Mouse (Mus musculus): Measurements from ENCODE around the gene Polr3h. TPM values are rescaled to one million over a fixed set of nuclear protein-coding genes. Genes with fewer than 3 reads are reported as not detected.

The Polr3h gene
- total RNA-seq, 4 experiments from 2014 or later = 7.2 to 10.2 (median 8.2) TPM

- DNase-seq (ENCODE audit: low spot score in 2 of 2) = peak; percentile 99
Measured at GRCm38 (mm10) chr15:81872262-81873136, 53.5 kb downstream of the Polr3h start, which contains the start of gene Aco2. Gene Aco2, plus strand, starts transcription at chr15:81872309.

DNA sequence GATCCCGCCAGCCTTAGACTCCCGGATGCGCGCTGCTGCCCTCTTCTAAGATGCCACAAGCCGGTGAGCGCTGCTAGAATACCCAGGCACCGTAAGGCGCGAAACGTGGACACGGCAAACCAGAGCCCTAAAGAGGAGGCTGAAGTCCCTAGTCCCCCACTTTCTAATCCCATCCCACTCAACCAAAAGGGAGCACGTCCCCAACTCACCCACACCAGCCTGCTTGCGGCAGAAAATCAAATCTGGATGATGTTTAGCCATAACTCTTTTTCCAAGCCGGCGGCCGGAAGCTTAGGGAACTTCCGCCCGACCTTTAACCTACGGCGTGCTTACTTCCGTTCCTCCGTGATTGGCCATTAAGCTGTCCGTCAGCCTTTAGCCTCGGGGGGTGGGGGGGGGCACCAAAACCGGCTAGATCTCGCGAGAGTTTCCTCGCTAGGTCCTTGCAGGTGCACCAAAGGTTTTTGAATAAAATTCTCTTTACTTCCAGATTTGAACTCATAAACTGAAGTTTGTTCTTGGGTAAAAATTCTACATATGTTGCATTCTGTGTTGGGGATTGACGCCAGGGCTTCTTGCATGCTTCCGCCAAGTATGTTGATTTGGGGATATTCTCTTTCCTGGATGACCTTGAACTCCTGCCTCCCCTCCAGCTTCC lies 54.3 kb downstream of the Polr3h start, which contains the start of gene Phf5a:
TSS of gene Phf5a (minus strand) at position 308 of the 658 bp plus-strand sequence.
- DNase-seq (ENCODE audit: low spot score in 2 of 2) = peak; percentile 72 to 76

- no peak for DNase-seq (ENCODE audit: low spot score in 2 of 2)
Measured at GRCm38 (mm10) chr15:81869985-81870384, 56.1 kb downstream of the Polr3h start.

DNA sequence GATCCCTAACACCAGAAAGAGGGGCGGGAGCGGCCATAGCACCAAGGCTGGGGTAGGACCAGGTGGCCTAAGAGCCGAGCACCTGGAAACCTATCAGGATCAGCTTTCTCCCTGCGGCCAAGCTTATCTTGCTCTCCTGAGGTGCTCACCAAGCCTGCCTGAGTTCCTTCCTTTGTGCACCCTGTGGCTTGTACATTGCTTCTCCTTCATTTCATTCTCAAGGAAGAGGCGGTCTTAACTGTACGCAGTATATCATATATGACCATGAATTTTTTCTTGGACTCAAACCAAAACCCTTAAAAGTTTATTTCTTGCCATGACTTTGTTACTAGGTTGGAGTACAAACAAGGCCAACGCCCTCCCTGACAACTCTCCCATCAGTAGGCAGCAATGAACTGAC lies 61.8 kb downstream of the Polr3h start:
- DNase-seq (ENCODE audit: low spot score in 2 of 2) = no peak

- DNase-seq (ENCODE audit: low spot score in 2 of 2) = peak in 1 of 2 experiments; percentile 29
Measured at GRCm38 (mm10) chr15:81860471-81861135, 65.4 kb downstream of the Polr3h start.

GRCm38 (mm10) chr15:81859330-81860255 lies 66.4 kb downstream of the Polr3h start:
- peak; percentile 77 to 80 for DNase-seq (ENCODE audit: low spot score in 2 of 2)

DNA sequence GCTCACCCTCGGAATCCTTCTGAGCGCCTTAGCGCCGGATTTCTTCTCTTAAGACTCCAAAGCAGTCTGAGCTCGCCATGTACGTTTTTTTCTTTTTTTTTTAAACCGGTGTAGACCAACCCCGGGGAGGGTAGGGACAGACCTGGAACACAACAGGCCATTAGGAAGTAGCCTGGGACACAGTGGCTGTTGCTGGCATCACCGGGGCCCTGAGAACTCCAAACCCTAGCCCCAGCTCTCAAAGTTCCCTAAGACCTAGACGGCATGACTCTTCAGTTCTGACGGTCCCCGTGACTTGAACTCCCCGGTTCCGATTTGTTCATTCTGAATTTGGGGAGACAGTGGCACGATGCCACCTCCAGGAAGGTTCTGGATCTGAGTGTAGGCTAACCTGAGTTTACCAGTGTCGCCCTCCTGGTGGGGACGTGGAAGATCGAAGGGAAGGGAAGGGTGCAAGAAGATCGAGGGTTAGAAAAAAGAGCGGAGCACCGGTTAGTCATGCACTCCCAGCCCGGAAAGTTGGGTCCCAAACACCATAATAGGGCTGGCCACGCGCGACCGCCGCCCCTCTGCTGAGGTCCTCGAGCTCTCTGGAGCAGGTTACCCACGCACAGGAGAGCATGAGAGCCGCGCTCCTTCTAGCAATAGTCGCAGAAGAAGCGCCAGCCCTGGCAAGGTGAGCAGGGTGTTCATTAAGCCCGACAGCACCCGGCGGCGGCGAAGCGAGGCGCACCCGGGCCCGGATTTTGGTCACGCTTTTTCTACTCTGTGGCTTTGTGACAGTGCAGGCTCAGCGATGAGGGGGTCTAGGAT lies 67.3 kb downstream of the Polr3h start, which contains the start of gene Tob2:
TSS of gene Tob2 (minus strand) at position 280 of the 813 bp plus-strand sequence.
- peak; percentile 62 to 80 for DNase-seq (ENCODE audit: low spot score in 2 of 2)

- peak; percentile 89 to 95 for DNase-seq (ENCODE audit: low spot score in 2 of 2)
Measured at GRCm38 (mm10) chr15:81858138-81858516, 67.9 kb downstream of the Polr3h start.

DNA sequence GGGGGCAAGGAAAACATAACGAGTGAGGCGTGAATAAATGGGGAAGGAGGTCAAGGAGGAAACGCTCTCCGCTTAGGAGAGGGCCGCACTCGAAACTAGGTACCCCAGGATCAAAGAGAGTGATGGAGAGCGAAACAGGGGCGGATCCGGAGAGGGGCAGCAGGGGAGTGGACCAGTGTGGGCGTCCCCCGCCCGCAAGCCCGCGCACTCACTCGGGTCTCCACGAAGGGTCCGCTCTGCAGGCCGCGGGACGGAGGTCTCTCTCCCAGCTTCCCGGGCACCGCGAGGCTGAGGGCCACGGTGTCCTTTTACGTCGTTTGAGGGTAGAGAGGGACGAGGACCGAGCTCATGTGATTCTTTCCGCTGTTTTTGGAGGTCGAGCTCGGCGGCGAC lies 68.3 kb downstream of the Polr3h start:
- DNase-seq (ENCODE audit: low spot score in 2 of 2) = no peak

DNA sequence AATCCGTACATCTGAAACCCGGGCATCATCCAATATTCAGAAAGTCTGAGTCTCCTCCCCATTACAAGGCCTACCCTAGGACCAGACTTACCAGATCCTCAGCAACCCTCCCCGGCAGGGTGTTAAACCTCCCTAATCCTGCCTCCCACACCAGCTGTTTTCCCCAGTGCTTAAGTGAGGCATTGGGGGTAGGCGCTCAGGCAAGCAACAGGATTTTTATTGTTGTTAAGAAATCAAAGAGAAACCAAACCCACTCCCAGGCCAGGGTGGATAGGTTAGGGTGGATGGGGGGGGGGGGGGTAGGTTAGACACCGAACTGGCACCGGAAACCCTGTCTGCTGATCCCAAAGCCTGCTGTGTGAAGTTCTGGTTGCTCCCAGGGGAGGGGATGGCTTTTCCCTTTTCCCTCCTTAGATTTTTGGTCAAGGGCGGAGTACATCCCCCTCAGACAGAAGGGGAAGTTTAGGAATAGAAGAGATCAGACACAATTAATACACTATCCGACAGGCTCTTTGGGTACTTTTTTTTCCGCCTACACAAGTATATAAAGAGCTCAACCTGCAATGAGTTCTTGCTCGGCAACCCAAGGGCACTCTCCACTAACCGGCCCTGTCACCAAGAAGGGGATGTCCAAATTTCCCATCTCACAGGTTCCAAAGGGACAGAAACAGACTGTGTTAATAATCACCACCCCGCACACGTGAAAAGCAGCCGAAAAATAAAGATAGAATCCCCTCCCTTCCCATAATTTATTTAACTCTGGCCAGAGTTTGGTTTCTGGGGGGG lies 68.9 kb downstream of the Polr3h start:
- no peak for DNase-seq (ENCODE audit: low spot score in 2 of 2)

DNA sequence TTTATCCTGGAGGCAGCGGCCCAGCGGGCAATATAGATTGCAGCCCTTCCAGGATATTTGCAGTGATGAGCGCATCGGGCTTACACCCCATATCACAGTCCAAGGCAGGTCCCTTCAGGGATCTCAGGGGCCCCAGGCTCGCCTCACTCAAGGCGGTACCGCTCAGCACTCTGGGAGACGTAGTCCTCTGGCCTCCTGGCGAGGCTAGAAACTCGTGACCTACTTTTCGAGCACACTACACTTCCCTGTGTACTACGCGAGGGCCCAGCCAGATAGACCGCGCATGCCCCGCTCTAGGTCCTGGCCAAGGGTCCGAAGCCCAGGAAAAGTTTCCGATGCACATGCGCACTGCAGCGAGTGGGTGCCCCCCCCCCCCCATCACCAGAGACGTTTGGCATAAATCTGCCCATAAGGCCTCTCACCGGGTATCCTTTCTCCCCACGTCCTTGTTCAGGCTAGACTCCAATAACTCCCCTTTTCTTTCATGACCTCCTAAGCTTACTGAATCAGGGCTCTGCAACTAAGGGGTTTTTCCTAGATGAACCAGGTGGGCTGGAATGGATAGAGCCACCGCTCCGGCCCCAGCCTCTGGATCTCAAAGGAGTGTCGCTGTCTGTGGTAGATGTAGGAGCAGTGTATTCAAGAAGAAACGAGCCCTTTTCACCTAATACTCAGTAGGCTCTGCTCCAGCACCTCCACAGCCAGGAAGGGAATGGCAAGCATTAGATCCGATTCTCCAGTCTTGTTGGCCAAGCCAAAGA lies 69.8 kb downstream of the Polr3h start:
- peak; percentile 78 to 90 for DNase-seq (ENCODE audit: low spot score in 2 of 2)

DNA sequence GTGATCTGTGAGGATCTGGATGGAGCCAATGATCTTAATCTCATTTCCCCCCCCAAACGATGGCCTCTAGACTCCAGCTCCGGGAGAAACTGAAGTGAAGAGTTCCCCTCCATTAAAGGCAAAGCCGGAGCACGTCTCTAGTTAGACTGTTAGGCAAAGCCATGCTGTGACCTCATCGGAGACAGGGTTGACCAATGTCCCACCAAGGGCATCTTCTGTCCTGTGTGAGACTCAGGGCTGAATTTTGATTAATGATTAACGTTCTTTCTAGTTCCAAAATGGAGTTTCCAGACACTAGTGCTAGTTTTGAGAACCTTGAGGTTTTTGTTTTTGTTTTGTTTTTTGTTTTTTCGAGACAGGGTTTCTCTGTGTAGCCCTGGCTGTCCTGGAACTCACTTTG lies 73.0 kb downstream of the Polr3h start:
- DNase-seq (ENCODE audit: low spot score in 2 of 2) = no peak

- DNase-seq (ENCODE audit: low spot score in 2 of 2) = no peak
Measured at GRCm38 (mm10) chr15:81852411-81853000, 73.5 kb downstream of the Polr3h start.

GRCm38 (mm10) chr15:81851375-81851774 lies 74.7 kb downstream of the Polr3h start:
- no peak for DNase-seq (ENCODE audit: low spot score in 2 of 2)

DNA sequence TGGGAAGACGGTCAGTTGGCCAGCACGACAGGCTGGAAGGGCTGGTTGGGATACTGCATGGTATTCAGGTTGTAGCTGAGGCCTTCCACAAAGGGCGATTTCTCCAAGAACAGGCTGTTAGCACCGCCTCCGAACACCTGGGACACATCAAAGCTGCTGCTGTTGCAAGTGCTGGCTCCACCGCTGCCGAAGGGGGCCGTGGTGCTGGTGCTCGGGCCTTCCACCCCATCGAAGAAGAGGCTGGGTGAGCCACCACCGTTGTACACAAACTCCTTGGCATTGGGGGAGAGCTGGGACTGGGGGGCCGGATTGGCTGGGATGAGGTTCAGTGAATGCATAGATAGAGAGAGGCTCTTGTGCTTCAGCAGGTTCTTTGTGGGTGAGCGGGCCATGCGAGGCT lies 75.3 kb downstream of the Polr3h start:
- no peak for DNase-seq (ENCODE audit: low spot score in 2 of 2)

DNA sequence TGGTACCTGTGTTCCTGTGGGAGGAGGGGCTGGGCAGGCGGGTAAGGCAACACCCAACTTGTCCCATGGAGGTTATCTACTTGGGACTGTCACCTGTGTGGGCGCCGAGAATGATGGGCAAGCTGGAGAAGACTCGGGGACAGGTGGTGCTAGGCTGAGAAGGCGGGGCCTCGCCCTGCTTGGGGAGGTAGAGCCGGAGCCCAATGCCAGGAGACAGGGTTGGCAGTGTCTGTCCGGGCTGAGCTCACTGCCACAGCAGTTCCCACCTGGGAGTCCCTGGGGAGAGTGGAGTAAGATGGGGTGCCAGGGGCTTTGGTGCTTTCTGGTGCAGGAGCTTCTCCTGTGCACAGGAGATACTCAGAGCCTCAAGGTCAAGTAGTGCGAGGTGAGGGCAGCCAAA lies 76.9 kb downstream of the Polr3h start:
- peak in 1 of 2 experiments; percentile 60 for DNase-seq (ENCODE audit: low spot score in 2 of 2)

- DNase-seq (ENCODE audit: low spot score in 2 of 2) = peak; percentile 69 to 72
Measured at GRCm38 (mm10) chr15:81848301-81848700, 77.7 kb downstream of the Polr3h start.

GRCm38 (mm10) chr15:81847861-81848260 lies 78.2 kb downstream of the Polr3h start:
- DNase-seq (ENCODE audit: low spot score in 2 of 2) = no peak
